Mouse (Mus musculus) urinary bladder, adult 18-20 months (tissue): ENCODE measurements around the gene Tcn2.

Source experiments
- DNase-seq, 2 experiments: peaks; one replicate each; pipeline ENCODE4 v3.0.0; 2022; ENCODE audit warnings: low spot score in 2 of 2, mixed read lengths in 2 of 2

Gene Tcn2

GRCm38 (mm10) chr11:3894406-3895281 is 37.3 kb downstream of the Tcn2 start, which contains the start of the genes 4921536K21Rik and Dusp18:
Gene 4921536K21Rik, minus strand, starts transcription at chr11:3895098.
Gene Dusp18, plus strand, starts transcription at chr11:3895240.
- DNase-seq: peak; percentile 87

- DNase-seq: no peak
Observed at GRCm38 (mm10) chr11:3893970-3894369, 38.0 kb downstream of the Tcn2 start.

- DNase-seq: no peak
Observed at GRCm38 (mm10) chr11:3887331-3887730, 44.6 kb downstream of the Tcn2 start.

GRCm38 (mm10) chr11:3883711-3884110 is 48.2 kb downstream of the Tcn2 start:
- no peak for DNase-seq

GRCm38 (mm10) chr11:3879836-3880235 is 52.1 kb downstream of the Tcn2 start:
- peak in 1 of 2 experiments; percentile 50 for DNase-seq

- no peak for DNase-seq
Observed at GRCm38 (mm10) chr11:3878660-3879059, 53.3 kb downstream of the Tcn2 start.

- no peak for DNase-seq
Observed at GRCm38 (mm10) chr11:3876419-3876818, 55.5 kb downstream of the Tcn2 start.
